Mouse (Mus musculus) cerebellum, adult 8-10 months (tissue): ENCODE results near the gene Sema5a.
A peak's percentile ranks its signal among the peaks of the same experiment; 100 is the strongest.

ENCODE experiments used
- DNase-seq: peaks from one replicate; pipeline ENCODE4 v3.0.0; 2022

Gene Sema5a

DNA sequence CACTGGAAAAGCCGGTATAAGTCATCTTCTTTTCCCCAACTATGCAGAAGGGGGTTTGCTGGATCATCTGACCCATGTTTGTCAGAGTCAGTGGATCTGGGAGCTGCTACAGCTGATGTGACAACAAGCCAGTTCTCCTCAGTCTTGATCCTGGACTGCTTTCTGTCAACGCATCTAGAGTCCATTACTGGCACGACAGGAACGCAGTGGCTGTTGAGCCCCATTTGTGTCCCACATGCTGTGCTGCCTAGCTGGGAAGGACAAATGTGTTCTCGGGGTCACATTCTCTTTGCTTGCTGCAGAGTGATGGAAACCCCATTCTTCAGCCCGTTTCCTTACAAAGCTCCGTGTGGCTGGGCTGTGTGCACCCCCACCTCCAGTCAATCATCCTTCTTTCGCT, 12.7 kb downstream of the Sema5a start:
- no peak for DNase-seq

DNA sequence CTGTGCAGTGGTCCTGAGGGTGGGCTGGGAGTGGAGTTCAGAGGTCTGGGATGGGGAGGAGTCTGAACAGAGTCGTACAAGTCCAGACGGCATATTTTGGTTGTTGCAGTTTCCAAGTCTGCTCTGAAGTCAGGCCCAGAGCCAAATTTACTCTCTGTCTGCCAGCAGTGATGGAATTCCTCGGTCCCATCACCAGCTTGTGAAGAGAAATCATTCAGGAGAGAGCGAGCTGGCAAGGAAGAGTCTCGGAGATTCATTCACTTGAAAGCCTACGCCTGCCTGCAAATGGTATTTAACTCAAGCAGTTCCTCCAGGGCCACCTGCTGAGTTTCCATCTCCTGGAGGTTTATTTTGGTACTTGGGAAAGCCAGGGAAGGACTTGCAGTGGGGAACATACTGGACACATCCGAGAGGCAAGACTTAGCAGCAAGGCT, 13.3 kb downstream of the Sema5a start:
- DNase-seq, result peak; percentile 59

DNA sequence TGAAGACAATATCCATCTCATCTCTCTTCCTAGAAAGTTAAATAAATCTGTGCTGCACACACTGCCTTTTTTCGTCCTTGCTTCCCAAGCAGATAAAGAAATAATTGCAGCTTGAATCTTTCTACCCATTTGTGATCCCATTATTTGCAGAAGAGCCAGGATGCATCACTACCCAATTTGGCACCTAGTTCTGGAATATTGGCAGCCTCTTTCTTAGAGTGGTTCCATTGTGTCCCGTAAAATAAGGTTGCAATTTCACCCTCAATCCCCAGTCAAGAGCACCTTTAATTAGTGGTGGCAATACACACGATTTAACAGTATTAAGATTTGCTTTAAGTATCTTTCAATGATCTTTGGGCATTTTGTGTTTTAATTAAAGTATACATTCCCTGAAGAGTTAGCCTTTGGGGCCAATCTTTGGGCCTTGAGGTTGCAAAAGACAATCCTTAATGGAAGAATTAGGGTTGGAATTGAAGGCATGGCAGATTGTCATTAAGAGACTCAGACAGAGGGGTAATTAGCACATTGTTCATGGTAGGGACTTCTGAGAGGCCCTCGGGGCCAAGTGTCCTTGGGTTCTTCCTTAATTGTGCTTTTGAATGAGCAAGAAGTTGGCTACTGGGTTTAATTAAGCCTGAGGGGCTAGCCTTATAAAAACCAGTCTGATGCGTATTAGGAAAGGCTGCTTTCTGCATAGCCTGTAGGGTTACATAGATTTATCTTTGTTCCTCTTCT, 14.9 kb downstream of the Sema5a start:
- DNase-seq, result no peak

DNA sequence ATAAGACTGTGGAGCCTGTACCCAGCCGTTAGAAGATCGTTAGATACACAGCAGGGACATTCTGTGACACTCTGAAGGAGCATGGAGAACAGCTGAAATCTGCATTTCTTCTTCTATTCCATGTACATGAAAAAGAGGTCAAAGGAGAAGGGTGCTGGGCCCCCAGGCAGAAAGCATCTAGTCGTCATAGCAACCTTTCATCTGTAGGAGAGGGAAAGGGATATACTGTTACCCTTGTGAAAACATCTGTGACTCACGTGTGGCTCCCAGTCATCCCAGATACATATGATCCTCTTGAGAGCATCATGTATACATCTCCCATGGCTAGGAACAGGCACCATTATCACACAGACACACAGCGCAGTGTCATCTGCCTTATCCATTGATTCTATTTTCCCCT, 16.3 kb downstream of the Sema5a start:
- no peak for DNase-seq

DNA sequence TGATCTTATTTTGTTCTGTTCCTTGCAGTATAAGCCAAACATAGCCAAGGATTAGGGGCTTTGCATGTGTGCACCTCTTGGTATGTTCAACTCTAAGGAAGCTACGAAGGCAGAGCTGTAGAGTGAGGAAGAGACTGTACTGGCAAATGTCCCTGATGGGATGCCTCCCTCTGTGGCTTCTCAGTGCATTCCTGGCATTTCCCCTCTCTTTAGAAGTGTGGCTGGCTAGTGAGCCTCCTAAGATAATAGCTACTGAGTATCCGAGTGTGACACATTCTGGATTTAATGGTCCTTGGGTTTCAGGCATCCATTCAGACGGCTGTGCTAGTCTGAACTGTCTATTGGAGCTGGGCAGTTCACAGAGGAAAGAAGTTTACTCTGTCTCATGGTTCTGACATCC, 19.0 kb downstream of the Sema5a start:
- no peak for DNase-seq

DNA sequence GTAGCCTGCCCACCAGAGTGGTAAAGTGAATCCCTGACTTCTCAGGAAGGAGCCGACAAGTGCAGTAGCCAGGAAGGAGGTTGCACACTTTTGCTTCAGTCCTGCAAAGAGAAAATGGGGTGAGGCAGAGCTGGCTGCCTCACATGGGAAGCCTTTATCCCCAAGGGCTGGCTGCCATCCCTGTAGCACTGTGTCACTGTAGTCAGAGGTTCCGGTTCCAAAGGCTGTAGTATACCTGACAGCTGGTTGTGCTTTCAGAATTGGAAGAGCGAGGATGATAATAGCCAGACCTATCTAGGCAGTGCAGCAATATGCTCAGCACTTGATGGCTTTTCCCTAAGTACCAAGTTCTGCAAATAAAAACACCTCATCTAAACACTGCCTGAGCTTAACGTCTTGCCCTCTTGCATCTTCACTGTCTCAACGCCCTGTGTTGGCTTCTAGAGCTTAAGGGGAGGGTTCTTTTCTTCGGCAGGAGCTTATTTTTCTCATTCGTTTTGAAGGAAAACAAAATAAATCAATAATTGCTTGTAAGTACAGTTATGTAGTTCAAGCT, 20.3 kb downstream of the Sema5a start:
- no peak for DNase-seq

DNA sequence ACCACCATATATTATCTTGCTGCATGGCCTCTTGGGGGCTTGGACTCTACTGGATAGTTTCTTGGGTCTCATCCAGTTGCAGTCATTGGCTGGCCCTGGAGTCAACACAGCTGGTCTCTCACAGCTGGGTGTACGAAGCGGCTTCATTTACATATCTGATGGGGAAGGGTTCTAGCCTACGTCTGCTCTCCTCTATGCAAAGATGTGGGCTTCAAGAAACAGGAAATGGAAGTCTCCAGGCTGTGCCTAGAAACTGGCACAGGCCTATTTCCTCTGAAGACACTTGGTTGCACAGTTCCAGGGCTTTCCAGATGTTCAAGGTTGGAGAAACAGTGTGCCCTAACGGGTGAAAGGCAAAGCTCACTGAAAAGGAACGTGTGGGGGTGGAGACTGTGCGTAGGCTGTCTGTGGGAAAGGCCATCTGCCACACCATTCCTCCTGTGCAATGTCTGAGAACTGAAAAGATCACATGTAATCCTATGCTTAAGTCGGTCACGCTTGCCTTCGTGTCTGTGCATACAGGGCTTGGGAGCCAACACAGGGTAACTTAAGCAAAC, 20.8 kb downstream of the Sema5a start:
- peak; percentile 33 for DNase-seq

DNA sequence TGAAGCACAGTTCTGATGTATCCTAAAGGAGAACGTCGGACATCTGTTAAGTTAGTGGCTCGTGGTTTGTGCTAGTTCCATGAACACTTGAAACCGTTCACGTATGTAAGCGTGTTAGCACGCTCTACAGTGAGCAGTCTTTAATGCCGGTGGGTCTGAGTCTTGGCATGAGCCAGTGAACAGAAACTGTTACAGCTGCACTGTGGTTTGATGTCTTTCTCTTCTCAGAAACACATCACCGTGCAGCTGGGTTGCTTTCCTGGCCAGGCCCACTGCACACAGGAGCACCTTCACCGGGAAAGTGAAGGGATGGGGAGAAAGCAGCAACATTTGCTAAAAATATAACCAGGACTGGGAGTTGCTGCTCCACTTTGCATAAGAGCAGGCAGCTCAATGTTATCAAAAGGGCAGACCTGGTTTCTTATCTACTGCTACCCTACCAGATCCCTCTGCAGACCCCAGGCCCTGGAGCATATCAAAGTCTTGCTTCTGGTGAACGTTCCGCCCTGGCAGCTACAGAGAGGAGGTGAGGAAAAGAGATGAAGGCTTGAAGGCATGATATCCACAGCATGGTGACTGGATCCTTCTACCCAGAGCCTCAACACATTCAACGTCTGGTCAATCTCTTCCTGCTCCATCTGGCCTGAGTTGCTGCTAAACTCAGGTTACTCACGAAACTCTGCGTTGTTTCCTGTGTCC, 21.7 kb downstream of the Sema5a start:
- DNase-seq, result no peak

DNA sequence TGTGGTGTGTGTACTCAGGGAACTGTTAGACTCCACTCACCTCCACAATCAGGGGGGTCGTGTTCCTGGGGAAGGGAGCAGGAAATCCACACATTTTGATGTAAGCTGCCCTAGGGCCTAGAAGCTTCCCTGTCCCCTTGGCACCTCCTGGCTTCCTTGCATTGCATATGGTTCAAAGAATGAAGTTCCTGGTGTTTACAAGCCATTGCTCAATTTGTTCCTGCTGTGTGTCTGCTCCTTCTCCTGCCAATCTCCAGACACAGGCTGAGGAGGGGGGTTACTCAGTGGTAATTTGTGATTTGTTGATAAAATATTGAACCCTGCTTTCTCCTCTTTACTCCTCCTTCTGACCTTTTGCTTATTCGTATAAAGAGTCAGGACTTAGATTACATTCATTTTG, 25.5 kb downstream of the Sema5a start:
- DNase-seq, result no peak

DNA sequence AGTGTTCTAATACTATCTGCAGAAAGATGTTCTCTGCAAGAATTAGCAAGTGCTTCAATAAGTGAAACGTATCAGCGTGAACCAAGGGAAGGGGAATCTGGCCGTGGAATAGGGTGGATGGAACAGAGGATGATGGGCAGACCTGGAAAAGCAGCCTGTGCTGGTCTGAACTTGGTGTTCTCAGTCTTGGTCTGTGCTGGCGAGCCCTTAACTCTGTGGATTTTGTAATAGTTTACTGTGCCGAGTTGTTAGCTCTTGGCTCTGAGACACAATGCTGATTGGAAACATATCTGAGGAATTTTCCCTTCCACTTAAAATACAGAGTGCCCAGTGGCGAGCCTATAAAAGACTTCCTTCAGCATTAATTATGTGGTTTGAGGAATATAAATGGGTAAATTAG, 29.3 kb downstream of the Sema5a start:
- DNase-seq, result no peak

DNA sequence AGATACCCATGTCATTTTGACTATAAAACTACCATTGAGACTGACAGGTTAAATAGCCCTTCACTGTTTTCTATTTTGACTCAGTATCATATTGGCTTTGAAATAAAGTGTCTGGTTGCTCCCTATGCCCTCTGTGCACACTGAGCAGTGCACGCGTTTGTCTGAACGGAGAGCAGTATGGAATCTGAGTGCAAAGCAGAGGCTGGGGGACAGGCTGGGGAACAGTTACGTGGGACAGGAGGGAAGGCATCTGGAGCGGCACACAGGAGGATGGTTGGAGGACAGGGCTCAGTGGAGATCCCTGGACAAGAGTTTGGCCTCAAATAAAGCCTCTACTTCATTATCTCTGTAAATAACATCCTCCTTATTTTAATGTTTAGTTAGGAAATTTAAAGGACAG, 30.4 kb downstream of the Sema5a start:
- DNase-seq, result no peak

DNA sequence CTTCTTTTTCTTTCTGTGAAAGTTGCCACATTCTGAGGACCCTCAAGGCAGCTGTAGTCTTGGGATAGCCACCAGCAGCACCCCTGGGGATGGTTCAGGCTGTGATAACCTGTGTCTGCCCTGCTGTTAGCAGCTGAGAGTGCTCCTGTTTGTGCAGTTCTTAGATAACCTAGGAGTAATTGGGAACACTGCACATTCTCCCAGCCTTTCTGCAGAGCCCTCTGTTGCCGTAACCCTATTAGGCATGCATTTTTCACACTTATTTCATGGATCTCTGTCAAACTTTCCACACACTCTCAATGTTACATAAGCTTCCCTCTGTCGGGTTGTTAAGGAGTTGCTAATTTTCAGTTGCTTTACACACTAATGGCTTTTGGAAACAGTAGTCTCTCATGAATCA, 34.0 kb downstream of the Sema5a start:
- DNase-seq, result no peak

DNA sequence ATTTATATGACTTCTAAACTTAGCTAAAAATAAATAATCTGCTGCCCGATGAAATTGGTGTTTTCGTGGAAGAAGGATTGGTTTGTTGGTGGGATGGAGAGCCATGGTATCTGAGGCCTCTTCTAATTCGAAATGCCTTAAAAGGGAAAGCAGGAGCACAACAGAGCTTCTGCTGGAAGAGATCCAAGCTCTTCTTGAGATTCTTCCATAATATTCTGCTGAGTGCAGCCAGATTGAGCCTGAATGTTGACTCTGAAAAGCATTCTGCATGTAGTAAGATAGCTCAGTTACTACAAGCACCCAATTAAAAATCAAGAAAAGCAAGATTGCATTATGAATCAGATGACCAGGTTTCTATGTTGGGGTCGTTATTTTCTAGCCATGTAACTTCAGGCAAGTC, 36.8 kb downstream of the Sema5a start:
- DNase-seq, result no peak

DNA sequence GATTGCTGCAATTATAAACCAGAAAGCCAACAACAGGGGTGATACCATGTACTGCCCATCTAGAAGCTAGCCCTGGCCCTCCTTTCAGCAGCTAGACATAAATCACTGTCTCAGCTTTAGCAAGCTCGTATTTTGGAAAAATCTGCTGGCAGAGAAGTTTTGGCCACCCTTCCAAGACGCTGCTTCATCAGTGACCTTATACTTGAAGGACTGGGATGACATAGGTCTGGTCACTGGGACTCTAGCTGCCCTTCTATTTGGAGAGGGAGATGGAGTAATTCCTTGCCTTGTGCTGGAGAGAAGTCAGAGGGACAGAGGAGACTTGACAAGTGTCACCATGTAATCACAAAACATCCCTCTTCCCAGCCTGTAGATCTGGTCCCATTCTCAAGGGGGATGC, 40.1 kb downstream of the Sema5a start:
- no peak for DNase-seq

DNA sequence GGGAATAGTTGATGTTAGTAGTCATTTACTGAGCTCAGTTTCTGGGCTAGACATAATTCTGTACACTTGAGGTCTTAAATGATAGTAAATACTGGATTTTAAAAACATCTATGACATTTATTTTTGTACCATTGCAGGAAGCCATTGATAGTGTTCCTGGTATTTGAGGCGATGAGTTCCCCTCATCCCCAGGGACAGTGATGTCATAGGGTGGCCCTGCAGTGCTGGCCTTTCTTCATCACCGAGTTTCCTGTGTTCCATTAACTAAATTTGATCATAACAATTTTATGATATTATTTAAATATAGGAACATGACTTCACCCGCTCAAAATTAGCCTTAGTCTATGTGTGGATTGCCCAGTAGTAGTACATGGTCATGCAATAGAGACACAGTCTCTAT, 41.7 kb downstream of the Sema5a start:
- no peak for DNase-seq

DNA sequence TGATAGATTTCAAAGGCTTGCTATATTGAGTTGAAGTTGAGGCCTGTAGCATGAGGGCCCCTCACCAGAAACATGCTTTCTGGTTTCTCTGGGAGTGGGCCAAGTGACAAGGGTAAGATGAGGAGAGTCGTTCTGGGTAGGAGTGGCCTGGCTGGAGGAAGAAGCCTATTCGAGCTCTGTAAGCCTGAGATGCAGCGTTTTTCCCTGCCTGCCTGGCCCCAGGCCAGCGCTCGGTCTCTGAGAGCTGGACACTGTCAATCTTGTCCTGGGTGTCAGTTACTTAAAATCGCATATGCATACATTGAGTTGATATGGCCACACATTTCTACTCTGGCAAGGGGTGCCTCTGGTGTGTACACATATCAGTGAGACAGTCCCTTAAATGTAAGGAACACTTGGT, 43.9 kb downstream of the Sema5a start:
- no peak for DNase-seq

DNA sequence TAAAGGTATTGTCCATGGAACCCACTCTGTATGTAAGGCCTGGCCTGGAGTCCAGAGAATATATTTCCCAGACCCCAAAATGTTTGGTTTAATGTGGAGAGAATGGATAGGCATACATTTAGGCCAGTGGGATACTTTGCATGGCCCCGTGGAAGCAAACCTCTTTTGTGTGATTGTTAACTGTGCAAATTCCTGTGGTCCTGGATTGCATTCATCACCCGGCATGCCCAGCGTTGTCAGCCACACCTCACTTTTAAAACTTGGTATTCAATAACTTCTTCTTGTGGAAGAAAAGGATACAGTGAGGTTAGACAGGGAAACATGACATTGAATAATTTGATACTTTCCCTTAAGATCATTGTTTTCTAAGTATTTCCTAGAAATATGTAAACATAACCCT, 46.4 kb downstream of the Sema5a start:
- DNase-seq, result no peak

DNA sequence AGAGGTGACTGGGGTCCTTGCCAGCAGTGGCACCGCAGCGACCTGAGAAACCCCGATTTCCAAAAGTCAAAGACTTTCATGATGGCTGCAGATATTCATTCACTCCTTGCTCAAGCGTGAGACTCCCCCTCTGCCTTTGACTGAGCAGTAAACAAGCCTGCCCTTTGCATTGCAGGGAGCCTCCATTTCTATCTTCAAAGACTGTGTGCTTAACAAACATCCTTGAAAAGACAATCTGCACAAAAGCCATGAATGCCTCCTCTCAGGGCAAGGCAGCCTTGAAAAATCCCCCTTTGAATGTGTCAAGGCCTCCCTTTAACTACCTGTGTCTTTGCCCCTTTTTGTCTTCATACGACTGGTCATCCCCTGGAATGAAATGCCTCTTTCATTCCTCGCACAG, 51.9 kb downstream of the Sema5a start:
- no peak for DNase-seq

DNA sequence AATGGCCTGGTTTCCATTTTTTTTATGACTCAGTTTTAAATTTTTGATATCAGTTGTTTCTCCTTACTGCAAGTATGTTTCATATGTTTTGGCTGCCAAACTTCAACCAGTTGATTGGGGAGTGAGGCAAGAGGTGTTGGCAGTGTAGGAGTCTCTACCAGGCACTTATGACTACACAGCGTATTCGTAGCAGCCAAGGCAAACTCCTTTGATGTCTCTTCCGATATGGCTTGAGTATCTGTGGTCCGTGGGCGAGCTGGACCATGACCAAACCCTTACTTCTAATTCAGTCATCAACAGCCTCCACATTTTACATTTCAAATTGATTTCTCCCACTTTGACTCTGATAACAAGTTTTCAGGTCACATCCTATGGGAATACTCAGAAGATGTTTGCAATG, 52.7 kb downstream of the Sema5a start:
- no peak for DNase-seq

DNA sequence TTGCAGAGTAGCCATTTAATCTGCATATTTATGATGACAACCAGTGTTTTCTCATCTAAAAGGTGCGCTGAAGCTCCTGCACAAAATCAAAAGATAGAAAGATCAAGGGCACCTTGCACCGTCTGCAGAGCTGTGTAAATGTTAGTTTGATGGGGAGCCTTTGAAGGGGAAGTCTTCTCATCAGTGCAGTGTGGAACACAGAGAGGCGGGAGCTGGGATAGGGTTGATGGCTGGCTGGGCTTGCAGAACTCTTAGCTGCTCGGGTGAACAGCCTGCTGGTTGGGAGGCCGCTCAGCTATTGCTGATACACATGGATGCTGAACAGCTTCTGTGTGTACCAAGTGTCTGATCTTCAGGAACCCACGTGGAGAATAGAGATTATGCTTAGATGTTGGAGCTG, 53.9 kb downstream of the Sema5a start:
- no peak for DNase-seq

DNA sequence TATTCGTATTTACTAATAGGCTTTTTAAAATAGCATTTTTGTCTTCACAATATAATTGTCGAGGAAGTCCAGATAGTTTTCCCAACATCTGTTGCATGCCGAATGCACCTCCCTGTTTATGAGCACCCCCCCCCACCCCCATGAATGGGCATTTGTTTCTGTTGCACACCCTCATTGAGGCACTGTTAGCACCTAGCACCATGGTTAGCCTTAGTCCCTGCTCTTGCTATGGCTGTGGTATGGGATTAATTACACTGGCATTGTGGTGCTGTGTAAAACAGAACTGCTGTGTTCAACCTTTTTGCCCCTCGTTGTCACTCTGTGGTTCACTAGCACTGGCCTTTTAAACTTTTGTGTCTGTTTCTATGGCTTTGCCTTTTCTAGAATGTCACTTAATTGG, 56.4 kb downstream of the Sema5a start:
- DNase-seq, result no peak

DNA sequence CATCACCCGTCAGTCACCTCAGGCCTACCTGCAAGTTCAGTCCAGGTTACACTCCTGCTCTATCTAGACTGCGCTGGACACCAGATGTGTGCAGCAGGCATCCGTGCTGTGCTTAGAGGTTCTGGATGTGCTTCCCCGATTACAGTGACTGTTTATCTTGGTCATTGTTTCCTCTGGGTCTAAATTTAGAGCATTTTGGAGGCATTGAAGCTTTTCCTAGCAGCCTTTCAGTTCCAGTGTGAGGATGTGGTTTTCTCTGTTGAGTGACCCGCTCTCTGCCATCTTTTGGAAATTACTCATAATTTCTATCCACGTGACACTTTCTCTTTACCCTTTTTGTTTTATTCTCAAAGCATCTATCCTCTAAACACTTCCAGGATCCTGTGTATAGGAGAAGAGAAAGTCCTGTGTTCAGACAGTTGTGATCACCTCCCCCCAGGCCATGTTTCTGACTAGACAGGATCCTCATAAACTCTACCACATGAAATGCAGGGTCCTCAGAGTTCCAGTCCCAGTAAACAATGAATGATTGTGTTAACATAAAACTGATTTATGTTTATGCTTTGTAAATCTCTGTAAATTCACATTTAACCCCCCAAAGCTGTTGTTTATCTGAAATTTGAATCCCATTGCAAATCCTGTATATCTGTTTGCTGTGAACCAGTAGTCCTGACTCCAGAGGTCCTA, 62.1 kb downstream of the Sema5a start:
- DNase-seq, result no peak

DNA sequence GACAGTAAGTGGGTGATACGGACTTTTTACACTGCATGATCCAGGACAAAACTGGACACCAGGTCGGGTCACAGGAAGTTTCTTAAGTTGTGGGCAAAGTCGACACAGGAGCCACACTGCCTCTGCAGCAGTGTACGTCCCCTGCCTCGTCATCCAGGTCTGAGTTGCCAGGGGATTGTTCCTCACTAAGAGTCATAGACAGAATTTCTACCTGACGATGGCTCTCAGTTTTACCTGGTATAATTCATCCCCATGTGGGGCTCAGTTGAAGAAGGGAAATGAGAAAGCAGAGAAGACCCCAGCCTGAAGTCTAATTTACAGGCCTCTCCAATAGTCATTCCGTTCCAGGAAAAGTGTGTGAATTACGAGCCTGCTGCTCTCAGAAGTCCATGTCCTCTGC, 66.2 kb downstream of the Sema5a start:
- DNase-seq, result no peak

DNA sequence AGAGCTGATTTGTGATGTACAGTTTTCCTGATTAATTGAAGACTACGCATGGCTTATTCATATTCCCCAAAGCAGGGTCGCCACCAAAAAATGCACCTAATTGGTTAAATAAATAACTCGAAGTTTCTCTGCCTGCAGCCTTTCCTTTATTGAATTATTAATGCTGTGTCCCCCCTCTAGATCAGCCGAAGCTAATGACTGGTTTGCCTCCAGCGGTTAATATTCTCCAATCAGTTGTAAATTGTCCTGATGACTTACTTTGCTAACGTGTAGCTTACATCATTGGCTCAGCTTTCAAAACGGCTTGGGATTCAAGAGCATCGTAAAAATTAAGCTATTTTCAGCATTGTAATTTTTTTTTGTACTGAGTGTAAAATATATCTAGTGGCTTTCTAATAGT, 66.7 kb downstream of the Sema5a start:
- no peak for DNase-seq
